Mouse (Mus musculus) embryonic facial prominence, embryonic 15.5 days (tissue): ENCODE results near the gene Trmt2a. TPM values are rescaled to one million over a fixed set of nuclear protein-coding genes. Genes with fewer than 3 reads are reported as not detected.

Source experiments
- microRNA counts: library from miRNA; unstranded; fragments of <30 nt; microRNA quantifications from one replicate; lab custom pipeline; 2016
- microRNA-seq: library from miRNA; unstranded; fragments of <30 nt; microRNA quantifications from one replicate; pipeline ENCODE4, GENCODE M21; 2016; ENCODE audit warnings: borderline number of aligned reads
- polyA plus RNA-seq: library from polyadenylated mRNA; unstranded; fragments of >200 nt; fragmentation: Nextera tagmentation; extraction: Ambion mirVana; gene quantifications from 2 replicates; pipeline ENCODE4 v1.2.1, GENCODE M21; 2015

The Trmt2a gene
- polyA plus RNA-seq, 1 experiment from 2014 or later, result 114 TPM

MicroRNA genes within 50 kb of the gene (microRNA counts, 519-probe panel; counts per million panel counts)
- 2,001 counts per million, percentile 39 among the panel's probes with 10 or more counts for microRNA mmu-miR-1306 (lab: Ali Mortazavi, UCI)

Small RNAs within 50 kb of the gene (microRNA-seq; reads per million reads assigned to microRNA genes)
- gene Gm24572, result not detected
- 185 reads per million, percentile 61 among the genes with 10 or more reads in this experiment for gene Mir1306

Other genes with a start within 250 kb of the Trmt2a start
- 108 and 115 TPM in 2 replicates for gene Dgcr6, start 195.8 kb upstream of the Trmt2a start, polyA plus RNA-seq
- 11.2 and 11.7 TPM in 2 replicates for gene Prodh, start 158.5 kb upstream of the Trmt2a start, polyA plus RNA-seq
- 7.4 and 7.9 TPM in 2 replicates for gene Rtn4r, start 121.0 kb upstream of the Trmt2a start, polyA plus RNA-seq
- gene Ccdc188, start 30.8 kb upstream of the Trmt2a start, polyA plus RNA-seq, result not detected in 2 replicates
- gene Zdhhc8, start 13.5 kb upstream of the Trmt2a start, polyA plus RNA-seq, result 24.3 and 24.7 TPM in 2 replicates
- 450 and 466 TPM in 2 replicates for gene Ranbp1, start 53 bp downstream of the Trmt2a start, polyA plus RNA-seq
- 2.5 TPM in 2 replicates for gene Gm49776, start 9.6 kb downstream of the Trmt2a start, polyA plus RNA-seq
- gene Dgcr8, start 40.6 kb downstream of the Trmt2a start, polyA plus RNA-seq, result 28.6 and 31.7 TPM in 2 replicates
- 29.3 and 29.8 TPM in 2 replicates for gene Tango2, start 99.4 kb downstream of the Trmt2a start, polyA plus RNA-seq
- 33.8 and 37.9 TPM in 2 replicates for gene Arvcf, start 99.5 kb downstream of the Trmt2a start, polyA plus RNA-seq
- 17.0 and 18.2 TPM in 2 replicates for gene Txnrd2, start 177.7 kb downstream of the Trmt2a start, polyA plus RNA-seq
- 109 and 116 TPM in 2 replicates for gene Comt, start 178.2 kb downstream of the Trmt2a start, polyA plus RNA-seq